Mouse (Mus musculus): ENCODE measurements around the gene Tspan31. TPM values are rescaled to one million over a fixed set of nuclear protein-coding genes. Genes with fewer than 3 reads are reported as not detected.
"Not testable (repeated sequence)": the region's sequence is repeated elsewhere in the genome, so short reads cannot be mapped to it uniquely, and the experiment has no call there.

The Tspan31 gene
- polyA plus RNA-seq, 1 experiment from 2014 or later: 138 TPM

GRCm38 (mm10) chr10:127072969-127073368, 2.9 kb upstream of the Tspan31 start:
- ATAC-seq; H3K27ac ChIP-seq; H3K36me3 ChIP-seq; H3K4me3 ChIP-seq (replicated peaks); H3K9ac ChIP-seq (replicated peaks); H3K4me2 ChIP-seq (replicated peaks); H3K9me3 ChIP-seq: not testable (repeated sequence)
- WGBS: 84% methylated on average over 2 of the region's 2 CpGs
- H3K4me1 ChIP-seq (replicated peaks): peaks cover 44% of the 10 kb centered on the region
- peaks cover 12% of the 10 kb centered on the region for H3K27me3 ChIP-seq

- not testable (repeated sequence) for H3K9ac ChIP-seq (replicated peaks); H3K9me3 ChIP-seq; H3K4me3 ChIP-seq (replicated peaks); H3K4me2 ChIP-seq (replicated peaks); ATAC-seq; H3K27ac ChIP-seq
- Histone ChIP-seq H3K4me1 (replicated peaks) (peaks cover 42% of the 10 kb centered on the region), H3K36me3 (peaks cover 14% of the 10 kb centered on the region), H3K27me3 (peaks cover 12% of the 10 kb centered on the region)
- 90% methylated on average over 4 of the region's 4 CpGs for whole genome bisulfite sequencing
Measured at GRCm38 (mm10) chr10:127072270-127072669, 2.2 kb upstream of the Tspan31 start.

- no peak for ATAC-seq
- Histone ChIP-seq H3K27ac (peak overlapping the region; percentile 79; the same call in 1 of the 2 replicates), H3K4me1 (replicated peaks) (peaks cover 35% of the 10 kb centered on the region), H3K36me3 (peaks cover 25% of the 10 kb centered on the region), H3K27me3 (peaks cover 11% of the 10 kb centered on the region), H3K9ac (replicated peaks) (peak overlapping the region; percentile 80), H3K9me3 (no peaks in the 10 kb centered on the region), H3K4me3 (replicated peaks) (peak overlapping the region; percentile 66), H3K4me2 (replicated peaks) (peak overlapping the region; percentile 70)
- WGBS: 81% methylated on average over 9 of the region's 9 CpGs
Measured at GRCm38 (mm10) chr10:127071203-127071602, 1.1 kb upstream of the Tspan31 start.

GRCm38 (mm10) chr10:127069281-127070189, 529 bp downstream of the Tspan31 start:
- no peaks in the 10 kb centered on the region for H3K27me3 ChIP-seq
- H3K27ac ChIP-seq: peak overlapping the region; percentile 92
- H3K4me1 ChIP-seq (replicated peaks): peaks cover 48% of the 10 kb centered on the region
- H3K4me2 ChIP-seq (replicated peaks): peak overlapping the region; percentile 70
- peak; percentile 85 for ATAC-seq
- WGBS: 8% methylated on average over 30 of the region's 30 CpGs
- H3K9ac ChIP-seq (replicated peaks): peak overlapping the region; percentile 63
- H3K36me3 ChIP-seq: peaks cover 40% of the 10 kb centered on the region
- peak overlapping the region; percentile 66 for H3K4me3 ChIP-seq (replicated peaks)
- H3K9me3 ChIP-seq: no peaks in the 10 kb centered on the region

GRCm38 (mm10) chr10:127068360-127069038, 1.6 kb downstream of the Tspan31 start:
- peak overlapping the region; percentile 66 for H3K4me3 ChIP-seq (replicated peaks)
- 80% methylated on average over 9 of the region's 9 CpGs for WGBS
- peak overlapping the region; percentile 63 for H3K9ac ChIP-seq (replicated peaks)
- H3K27ac ChIP-seq: peak overlapping the region; percentile 92; the same call in 1 of the 2 replicates
- no peak for ATAC-seq
- peaks cover 40% of the 10 kb centered on the region for H3K36me3 ChIP-seq
- H3K9me3 ChIP-seq: no peaks in the 10 kb centered on the region
- H3K4me2 ChIP-seq (replicated peaks): peak overlapping the region; percentile 70
- H3K27me3 ChIP-seq: no peaks in the 10 kb centered on the region
- peaks cover 49% of the 10 kb centered on the region for H3K4me1 ChIP-seq (replicated peaks)

- Histone ChIP-seq H3K4me2 (replicated peaks) (no peak overlapping the region), H3K9me3 (no peaks in the 10 kb centered on the region), H3K4me3 (replicated peaks) (0 out of 2 replicates have a peak overlapping the region, but pooled peaks have one; percentile 8), H3K9ac (replicated peaks) (no peak overlapping the region), H3K27me3 (no peaks in the 10 kb centered on the region), H3K36me3 (peaks cover 40% of the 10 kb centered on the region), H3K27ac (peak overlapping the region; percentile 2; the same call in 1 of the 2 replicates), H3K4me1 (replicated peaks) (peaks cover 59% of the 10 kb centered on the region)
- ATAC-seq: no peak
- WGBS: 88% methylated on average over 14 of the region's 14 CpGs
Measured at GRCm38 (mm10) chr10:127066519-127067018, 3.5 kb downstream of the Tspan31 start.

- Histone ChIP-seq H3K27me3 (no peaks in the 10 kb centered on the region), H3K9me3 (no peaks in the 10 kb centered on the region), H3K27ac (0 out of 2 replicates have a peak overlapping the region, but pooled peaks have one; percentile 21), H3K4me1 (replicated peaks) (peaks cover 60% of the 10 kb centered on the region), H3K4me3 (replicated peaks) (peak overlapping the region; percentile 17; the same call in 1 of the 2 replicates), H3K9ac (replicated peaks) (no peak overlapping the region), H3K36me3 (peaks cover 40% of the 10 kb centered on the region), H3K4me2 (replicated peaks) (no peak overlapping the region)
- ATAC-seq: no peak
- 91% methylated on average over 9 of the region's 9 CpGs for WGBS
Measured at GRCm38 (mm10) chr10:127065981-127066380, 4.1 kb downstream of the Tspan31 start.

- peak overlapping the region; percentile 93 for H3K4me2 ChIP-seq (replicated peaks)
- peak overlapping the region; percentile 90 for H3K27ac ChIP-seq
- 13% methylated on average over 37 of the region's 37 CpGs for WGBS
- ATAC-seq: peak; percentile 0; the same call in 1 of the 2 replicates
- no peaks in the 10 kb centered on the region for H3K27me3 ChIP-seq
- H3K4me1 ChIP-seq (replicated peaks): peaks cover 57% of the 10 kb centered on the region
- peak overlapping the region; percentile 77 for H3K4me3 ChIP-seq (replicated peaks)
- H3K36me3 ChIP-seq: peaks cover 40% of the 10 kb centered on the region
- H3K9ac ChIP-seq (replicated peaks): peak overlapping the region; percentile 96
- H3K9me3 ChIP-seq: no peaks in the 10 kb centered on the region
Measured at GRCm38 (mm10) chr10:127063913-127064870, 5.9 kb downstream of the Tspan31 start.

- 0% methylated on average over 46 of the region's 46 CpGs for WGBS
- peak within 1 kb of the TSS; percentile 90 for H3K27ac ChIP-seq
- H3K4me2 ChIP-seq (replicated peaks): peak within 1 kb of the TSS; percentile 93
- peak within 1 kb of the TSS; percentile 96 for H3K9ac ChIP-seq (replicated peaks)
- no peaks in the 10 kb centered on the region for H3K9me3 ChIP-seq
- peaks cover 56% of the 10 kb centered on the region for H3K4me1 ChIP-seq (replicated peaks)
- H3K27me3 ChIP-seq: no peaks in the 10 kb centered on the region
- peak within 1 kb of the TSS; percentile 77 for H3K4me3 ChIP-seq (replicated peaks)
- H3K36me3 ChIP-seq: peaks cover 37% of the 10 kb centered on the region
- ATAC-seq: peak; percentile 86
Measured at GRCm38 (mm10) chr10:127063239-127063872, 6.7 kb downstream of the Tspan31 start, which contains the start of gene Cdk4. TSS of gene Cdk4 (plus strand) at chr10:127063534.

GRCm38 (mm10) chr10:127062503-127062902, 7.6 kb downstream of the Tspan31 start:
- WGBS: 76% methylated on average over 5 of the region's 5 CpGs
- peaks cover 30% of the 10 kb centered on the region for H3K36me3 ChIP-seq
- H3K4me3 ChIP-seq (replicated peaks): no peak overlapping the region; the same call in 1 of the 2 replicates
- no peaks in the 10 kb centered on the region for H3K9me3 ChIP-seq
- peak overlapping the region; percentile 82 for H3K27ac ChIP-seq
- peaks cover 56% of the 10 kb centered on the region for H3K4me1 ChIP-seq (replicated peaks)
- no peak for ATAC-seq
- H3K9ac ChIP-seq (replicated peaks): no peak overlapping the region
- H3K4me2 ChIP-seq (replicated peaks): peak overlapping the region; percentile 45; the same call in 1 of the 2 replicates
- no peaks in the 10 kb centered on the region for H3K27me3 ChIP-seq

All from midbrain, embryonic 13.5 days (tissue).